Mouse (Mus musculus) liver, postnatal 0 days (tissue): Measurements from ENCODE around the gene Rab11a.

Experiments
- CTCF ChIP-seq: sonication (generic); IDR thresholded peaks from 2 replicates; pipeline ENCODE4 v1.5.1; 2016; ENCODE audit warnings: antibody characterized with exemption, low read depth
- EP300 ChIP-seq: IDR thresholded peaks from 2 replicates; pipeline ENCODE4 v1.6.1; 2016; ENCODE audit warnings: antibody characterized with exemption, low read depth, mild to moderate bottlenecking

GRCm38 (mm10) chr9:64697677-64698076 lies 39.9 kb downstream of the Rab11a start:
- no peak for TF ChIP-seq CTCF
- TF ChIP-seq EP300: no peak
